Mouse (Mus musculus): ENCODE measurements at regions not wholly inside any gene's neighbourhood (a gene's known extent, or its start where the extent isn't known, plus 50 kb on each side); places are given as distances from the start of the nearest gene placed in this dataset.

DNA sequence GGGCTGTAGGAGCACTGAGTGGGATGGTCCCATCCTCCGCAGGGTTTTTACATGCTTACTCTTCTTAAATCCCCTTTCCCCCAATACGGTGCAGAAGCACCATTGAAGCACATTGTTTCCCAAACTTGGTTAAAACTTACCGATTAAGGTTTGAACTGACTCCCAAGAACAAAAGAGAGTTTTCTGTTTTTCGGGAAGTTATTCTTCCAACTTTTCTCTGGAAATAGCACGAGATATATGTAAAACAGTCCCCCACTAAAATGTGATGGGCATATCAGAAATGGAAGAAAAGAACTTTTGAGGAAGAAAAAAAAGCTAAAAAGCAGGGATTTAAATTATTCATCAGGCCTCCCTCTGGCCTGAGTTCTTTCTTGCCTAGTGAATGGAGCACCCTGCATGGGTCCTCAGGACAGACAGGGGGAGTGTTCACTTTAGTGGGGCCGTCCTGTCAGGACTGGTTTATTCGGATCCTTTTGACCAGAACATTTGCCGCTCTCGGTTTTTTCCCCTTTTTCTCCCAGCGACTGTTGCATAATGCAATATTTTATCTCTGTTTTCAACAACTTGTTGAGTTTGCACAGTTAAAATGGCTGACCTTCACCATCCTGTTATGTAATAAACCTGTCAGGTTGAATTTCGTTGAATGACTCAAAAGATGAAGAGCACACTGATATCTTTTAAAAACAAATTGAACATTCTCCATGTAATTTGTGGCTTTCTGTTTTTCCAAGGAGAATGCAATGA, 187.4 kb upstream of the Dnajc24 start:
- no peak for ATAC-seq

DNA sequence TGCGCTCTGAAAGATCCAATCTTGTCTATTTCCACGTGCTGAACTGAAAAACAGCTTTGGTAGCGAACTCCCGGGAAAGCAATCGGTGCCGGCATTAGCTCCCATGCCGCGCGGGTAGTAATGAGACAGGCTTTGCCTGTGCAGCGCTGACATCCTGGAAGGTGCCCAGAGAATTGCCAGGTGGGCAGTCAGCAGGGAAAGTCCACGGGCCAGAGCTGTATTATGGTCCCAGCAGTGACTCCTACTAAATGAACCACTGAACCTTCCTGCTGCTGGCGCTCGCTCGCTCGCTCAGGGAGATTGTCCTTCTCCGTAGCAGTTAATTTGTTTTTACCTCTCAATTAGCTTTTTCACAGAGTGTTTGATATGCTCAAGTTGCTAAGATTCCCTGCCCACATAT, 180.3 kb upstream of the Dnajc24 start:
- no peak overlapping the region for H3K4me2 ChIP-seq (replicated peaks; ENCODE audit: low read depth, low read length)
- no peak for ATAC-seq
- H3K4me3 ChIP-seq (ENCODE audit: low read depth, low read length): no peak overlapping the region
- H3K9me3 ChIP-seq (ENCODE audit: low read length): no peaks in the 10 kb centered on the region
- TF ChIP-seq CTCF (IDR thresholded peaks at IDR 0.05) (no peak), EP300 (IDR thresholded peaks at IDR 0.05) (no peak)
- DNase-seq (ENCODE audit: low spot score): no peak
- no peaks in the 10 kb centered on the region for H3K27me3 ChIP-seq (replicated peaks; ENCODE audit: insufficient read depth, low read length)
- H3K9ac ChIP-seq (replicated peaks; ENCODE audit: low read depth): no peak overlapping the region
- no peaks in the 10 kb centered on the region for H3K4me1 ChIP-seq (ENCODE audit: insufficient read depth, low read depth, low read length)
- H3K27ac ChIP-seq (ENCODE audit: low read length): no peak overlapping the region
- H3K36me3 ChIP-seq (ENCODE audit: insufficient read depth, low read length): no peaks in the 10 kb centered on the region
- 71% methylated on average over 16 of the region's 16 CpGs for WGBS

More for the DNA sequence above, 187.4 kb upstream of the Dnajc24 start:
- H3K4me1 ChIP-seq (ENCODE audit: insufficient read depth, low read depth, low read length): no peaks in the 10 kb centered on the region
- DNase-seq (ENCODE audit: low spot score): no peak
- H3K9ac ChIP-seq (replicated peaks; ENCODE audit: low read depth): no peak overlapping the region
- H3K4me2 ChIP-seq (replicated peaks; ENCODE audit: low read depth, low read length): no peak overlapping the region
- no peaks in the 10 kb centered on the region for H3K36me3 ChIP-seq (ENCODE audit: insufficient read depth, low read length)
- TF ChIP-seq CTCF (IDR thresholded peaks at IDR 0.05) (no peak), EP300 (IDR thresholded peaks at IDR 0.05) (no peak)
- no peak overlapping the region for H3K4me3 ChIP-seq (ENCODE audit: low read depth, low read length)
- H3K27ac ChIP-seq (ENCODE audit: low read length): no peak overlapping the region
- 44% methylated on average over 11 of the region's 11 CpGs for WGBS
- no peaks in the 10 kb centered on the region for H3K9me3 ChIP-seq (ENCODE audit: low read length)
- H3K27me3 ChIP-seq (replicated peaks; ENCODE audit: insufficient read depth, low read length): no peaks in the 10 kb centered on the region

DNA sequence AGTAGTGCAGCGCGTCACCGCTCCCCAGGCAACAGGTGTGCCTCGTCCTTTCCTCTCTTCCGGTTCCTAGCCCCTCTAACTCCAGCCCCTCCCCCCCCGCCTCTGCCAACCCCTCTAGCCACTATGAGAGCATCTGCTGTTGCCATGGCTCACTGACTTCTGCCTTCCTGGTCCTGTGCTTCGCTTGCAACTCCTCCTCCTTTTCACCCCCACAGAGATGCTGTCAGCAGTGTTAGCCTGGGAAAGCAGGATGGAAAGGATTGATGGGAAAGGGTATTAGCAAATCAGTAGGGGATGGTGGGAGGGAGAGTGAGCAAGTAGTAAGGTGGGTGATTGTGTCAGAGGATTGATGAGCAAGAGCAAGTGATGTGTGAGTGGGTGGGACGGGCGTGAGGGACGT, 178.7 kb upstream of the Dnajc24 start:
- H3K4me2 ChIP-seq (replicated peaks; ENCODE audit: low read depth, low read length): no peak overlapping the region
- no peaks in the 10 kb centered on the region for H3K27me3 ChIP-seq (replicated peaks; ENCODE audit: insufficient read depth, low read length)
- H3K4me1 ChIP-seq (ENCODE audit: insufficient read depth, low read depth, low read length): no peaks in the 10 kb centered on the region
- TF ChIP-seq EP300 (IDR thresholded peaks at IDR 0.05) (no peak), CTCF (IDR thresholded peaks at IDR 0.05) (no peak)
- H3K27ac ChIP-seq (ENCODE audit: low read length): no peak overlapping the region
- no peak overlapping the region for H3K4me3 ChIP-seq (ENCODE audit: low read depth, low read length)
- no peak overlapping the region for H3K9ac ChIP-seq (replicated peaks; ENCODE audit: low read depth)
- DNase-seq (ENCODE audit: low spot score) (no peak), ATAC-seq (no peak)
- 11% methylated on average over 9 of the region's 10 CpGs for WGBS
- no peaks in the 10 kb centered on the region for H3K9me3 ChIP-seq (ENCODE audit: low read length)
- H3K36me3 ChIP-seq (ENCODE audit: insufficient read depth, low read length): no peaks in the 10 kb centered on the region

DNA sequence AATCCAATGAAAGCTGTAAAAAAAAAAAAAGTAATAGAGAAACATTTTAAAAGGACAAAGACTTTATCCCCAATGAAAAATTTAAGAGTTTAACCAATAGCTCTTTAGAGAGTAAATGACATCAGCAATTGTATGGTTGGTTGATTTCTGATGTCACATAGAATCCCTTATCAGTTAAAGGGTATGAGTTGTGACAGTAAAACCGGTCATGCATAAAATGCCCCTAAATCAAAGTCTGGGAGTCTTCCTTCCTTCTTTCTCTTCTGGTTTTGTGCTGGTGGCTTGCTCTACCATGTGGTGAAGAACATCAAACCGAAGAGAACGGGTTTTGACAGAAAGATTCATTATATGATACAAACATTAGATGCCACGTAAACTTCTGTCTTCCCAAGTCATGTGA, 159.3 kb upstream of the Dnajc24 start:
- ATAC-seq: no peak
- H3K9me3 ChIP-seq (ENCODE audit: low read length): no peaks in the 10 kb centered on the region
- WGBS: 58% methylated on average over 4 of the region's 4 CpGs
- H3K4me2 ChIP-seq (replicated peaks; ENCODE audit: low read depth, low read length): no peak overlapping the region
- no peak for TF ChIP-seq EP300 (IDR thresholded peaks at IDR 0.05)
- TF ChIP-seq CTCF (IDR thresholded peaks at IDR 0.05): no peak
- DNase-seq (ENCODE audit: low spot score): no peak
- H3K4me1 ChIP-seq (ENCODE audit: insufficient read depth, low read depth, low read length): no peaks in the 10 kb centered on the region
- no peak overlapping the region for H3K27ac ChIP-seq (ENCODE audit: low read length)
- no peaks in the 10 kb centered on the region for H3K36me3 ChIP-seq (ENCODE audit: insufficient read depth, low read length)
- H3K9ac ChIP-seq (replicated peaks; ENCODE audit: low read depth): no peak overlapping the region
- H3K27me3 ChIP-seq (replicated peaks; ENCODE audit: insufficient read depth, low read length): no peaks in the 10 kb centered on the region
- no peak overlapping the region for H3K4me3 ChIP-seq (ENCODE audit: low read depth, low read length)

DNA sequence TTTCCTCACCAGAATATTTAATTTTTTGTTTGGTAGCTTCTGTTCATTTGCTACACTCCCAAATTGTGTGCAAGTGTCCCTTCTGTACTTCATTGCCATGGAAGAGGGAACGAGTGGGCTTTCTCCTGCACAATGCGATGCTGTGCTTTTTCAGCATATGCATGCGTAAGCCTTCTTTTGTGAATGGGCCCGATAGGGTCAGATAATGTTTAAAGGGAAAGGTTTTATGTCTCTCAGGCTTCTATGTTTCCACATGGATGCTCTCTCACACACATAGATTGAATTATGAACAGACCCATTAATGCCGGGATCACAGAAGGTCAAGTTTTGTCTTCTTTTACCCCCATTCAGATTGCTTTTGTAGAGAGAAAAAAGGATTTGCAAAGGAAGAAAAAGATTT, 158.5 kb upstream of the Dnajc24 start:
- 82% methylated on average over 5 of the region's 5 CpGs for WGBS
- no peak overlapping the region for H3K4me3 ChIP-seq (ENCODE audit: low read depth, low read length)
- H3K4me2 ChIP-seq (replicated peaks; ENCODE audit: low read depth, low read length): no peak overlapping the region
- H3K27ac ChIP-seq (ENCODE audit: low read length): no peak overlapping the region
- H3K4me1 ChIP-seq (ENCODE audit: insufficient read depth, low read depth, low read length): no peaks in the 10 kb centered on the region
- no peaks in the 10 kb centered on the region for H3K27me3 ChIP-seq (replicated peaks; ENCODE audit: insufficient read depth, low read length)
- no peak for DNase-seq (ENCODE audit: low spot score)
- ATAC-seq: no peak
- no peaks in the 10 kb centered on the region for H3K36me3 ChIP-seq (ENCODE audit: insufficient read depth, low read length)
- no peak overlapping the region for H3K9ac ChIP-seq (replicated peaks; ENCODE audit: low read depth)
- TF ChIP-seq EP300 (IDR thresholded peaks at IDR 0.05): no peak
- TF ChIP-seq CTCF (IDR thresholded peaks at IDR 0.05): no peak
- H3K9me3 ChIP-seq (ENCODE audit: low read length): no peaks in the 10 kb centered on the region

DNA sequence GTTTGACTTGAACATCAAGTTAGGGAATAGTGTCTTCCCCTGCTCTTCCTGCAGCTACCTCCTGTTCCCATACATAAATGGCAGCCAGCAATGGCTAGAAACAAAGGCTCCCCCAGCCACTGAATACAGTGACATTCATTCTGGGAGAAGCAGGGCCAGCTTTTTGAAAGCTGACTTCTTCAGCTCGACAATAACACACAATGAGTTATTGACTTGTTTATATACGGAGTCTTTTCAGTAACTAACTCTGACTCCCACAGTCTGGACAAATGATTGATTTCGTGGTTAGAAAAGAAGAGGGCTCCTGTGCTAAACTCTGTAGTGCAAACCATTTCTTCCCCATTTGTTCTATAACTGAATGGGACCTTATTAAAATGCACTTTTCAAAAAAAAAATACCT, 146.4 kb upstream of the Dnajc24 start:
- no peak for ATAC-seq
- no peak overlapping the region for H3K27ac ChIP-seq (ENCODE audit: low read length)
- no peaks in the 10 kb centered on the region for H3K4me1 ChIP-seq (ENCODE audit: insufficient read depth, low read depth, low read length)
- 54% methylated on average over 3 of the region's 3 CpGs for WGBS
- H3K27me3 ChIP-seq (replicated peaks; ENCODE audit: insufficient read depth, low read length): no peaks in the 10 kb centered on the region
- H3K9ac ChIP-seq (replicated peaks; ENCODE audit: low read depth): no peak overlapping the region
- no peaks in the 10 kb centered on the region for H3K9me3 ChIP-seq (ENCODE audit: low read length)
- TF ChIP-seq CTCF (IDR thresholded peaks at IDR 0.05) (no peak), EP300 (IDR thresholded peaks at IDR 0.05) (no peak)
- H3K36me3 ChIP-seq (ENCODE audit: insufficient read depth, low read length): no peaks in the 10 kb centered on the region
- no peak overlapping the region for H3K4me3 ChIP-seq (ENCODE audit: low read depth, low read length)
- DNase-seq (ENCODE audit: low spot score): no peak
- no peak overlapping the region for H3K4me2 ChIP-seq (replicated peaks; ENCODE audit: low read depth, low read length)

DNA sequence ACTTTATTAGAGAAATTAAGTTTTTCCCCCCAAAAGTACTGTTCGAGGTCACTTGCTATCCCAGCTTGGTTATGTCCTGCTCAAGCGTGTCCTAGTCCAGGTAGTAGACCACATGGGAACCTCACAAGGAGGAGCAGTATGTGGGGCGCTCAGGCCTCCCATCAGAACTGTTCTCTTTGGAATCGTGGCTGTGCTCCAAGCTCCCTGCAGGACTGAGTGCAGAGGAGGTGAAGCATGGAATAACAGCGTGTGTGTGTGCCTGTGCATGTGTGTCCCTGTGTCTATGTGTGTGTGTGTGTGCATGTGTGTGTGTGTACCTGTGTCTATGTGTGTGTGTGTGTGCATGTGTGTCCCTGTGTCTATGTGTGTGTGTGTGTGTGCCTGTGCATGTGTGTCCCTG, 137.6 kb upstream of the Dnajc24 start:
- H3K27ac ChIP-seq (ENCODE audit: low read length): no peak overlapping the region
- DNase-seq (ENCODE audit: low spot score) (no peak), ATAC-seq (no peak)
- no peaks in the 10 kb centered on the region for H3K4me1 ChIP-seq (ENCODE audit: insufficient read depth, low read depth, low read length)
- no peak overlapping the region for H3K9ac ChIP-seq (replicated peaks; ENCODE audit: low read depth)
- no peaks in the 10 kb centered on the region for H3K27me3 ChIP-seq (replicated peaks; ENCODE audit: insufficient read depth, low read length)
- H3K36me3 ChIP-seq (ENCODE audit: insufficient read depth, low read length): no peaks in the 10 kb centered on the region
- TF ChIP-seq EP300 (IDR thresholded peaks at IDR 0.05) (no peak), CTCF (IDR thresholded peaks at IDR 0.05) (no peak)
- H3K4me3 ChIP-seq (ENCODE audit: low read depth, low read length): no peak overlapping the region
- no peak overlapping the region for H3K4me2 ChIP-seq (replicated peaks; ENCODE audit: low read depth, low read length)
- whole genome bisulfite sequencing: 90% methylated on average over 5 of the region's 5 CpGs
- no peaks in the 10 kb centered on the region for H3K9me3 ChIP-seq (ENCODE audit: low read length)

Data from lung, postnatal 0 days (tissue).